Mouse (Mus musculus) heart, postnatal 0 days (tissue): ENCODE data around the gene Xylt1. TPM values are rescaled to one million over a fixed set of nuclear protein-coding genes. Genes with fewer than 3 reads are reported as not detected.

Experiments
- ATAC-seq: fragments of 200-750 bp; cut with Nextera tagmentation; 2 replicates; pipeline ENCODE4 v1.8.0; 2017; ENCODE audit warnings: low read depth, moderate number of reproducible peaks, moderate library complexity; ENCODE audit not compliant: insufficient read depth
- DNase-seq: peaks from one replicate; pipeline ENCODE4 v3.0.0-alpha.2; 2016; ENCODE audit warnings: low spot score
- H3K27ac ChIP-seq: fragments of 300-500 bp; sonication (generic); 2 replicates; pipeline ENCODE4 v1.5.1; 2014; ENCODE audit warnings: low read depth, mild to moderate bottlenecking
- H3K27me3 ChIP-seq: fragments of 300-500 bp; sonication (generic); 2 replicates; pipeline ENCODE4 v1.6.1; 2014; ENCODE audit warnings: low read length, mixed read lengths; ENCODE audit not compliant: control insufficient read depth, insufficient read depth
- H3K36me3 ChIP-seq: fragments of 300-500 bp; sonication (generic); replicated peaks from 2 replicates; pipeline ENCODE4 v1.6.1; 2014; ENCODE audit warnings: low read length, mixed read lengths; ENCODE audit not compliant: control insufficient read depth, insufficient read depth
- H3K4me1 ChIP-seq: fragments of 300-500 bp; sonication (generic); 2 replicates; pipeline ENCODE4 v1.6.1; 2014; ENCODE audit warnings: antibody characterized with exemption; ENCODE audit not compliant: control insufficient read depth, insufficient read depth
- H3K4me2 ChIP-seq: fragments of 300-500 bp; sonication (generic); 2 replicates; pipeline ENCODE4 v1.6.1; 2014; ENCODE audit warnings: low read depth, mild to moderate bottlenecking, low read length, moderate library complexity
- H3K4me3 ChIP-seq: fragments of 300-500 bp; sonication (generic); 2 replicates; pipeline ENCODE4 v1.5.1; 2014; ENCODE audit warnings: low read depth, low read length
- H3K9ac ChIP-seq: fragments of 300-500 bp; sonication (generic); replicated peaks from 2 replicates; pipeline ENCODE4 v1.6.1; 2014; ENCODE audit warnings: low read depth, low read length, mixed read lengths
- H3K9me3 ChIP-seq: fragments of 300-500 bp; sonication (generic); replicated peaks from 2 replicates; pipeline ENCODE4 v1.6.1; 2016; ENCODE audit warnings: low read length; ENCODE audit not compliant: control insufficient read depth
- CTCF ChIP-seq: IDR thresholded peaks from 2 replicates; pipeline ENCODE4 v1.5.1; 2016; ENCODE audit warnings: antibody characterized with exemption, control low read depth, low read depth
- EP300 ChIP-seq: IDR thresholded peaks from 2 replicates; pipeline ENCODE4 v1.6.1; 2016; ENCODE audit warnings: antibody characterized with exemption, low read depth
- WGBS: fragments of 180-500 bp; shearing (Covaris S2); extraction: QIAGEN DNeasy Blood & Tissue Kit; methylation state at CpG from one replicate; pipeline ENCODE4 v1.1.7; 2014; 5-methylcytosine and 5-hydroxymethylcytosine counted together
- polyA plus RNA-seq: library from polyadenylated mRNA; unstranded; fragments of >200 nt; fragmentation: Nextera tagmentation; extraction: Ambion mirVana; gene quantifications from 2 replicates; pipeline ENCODE4 v1.2.1, GENCODE M21; 2015
- total RNA-seq: library from RNA; depleted of rRNA; stranded (reverse); fragments of >200 nt; gene quantifications from 2 replicates; pipeline ENCODE4 v1.2.3, GENCODE M21; 2014; ENCODE audit warnings: low replicate concordance

The Xylt1 gene
- total and polyA plus RNA-seq, 2 experiments from 2014 or later = 0.36 to 8.9 TPM

DNA sequence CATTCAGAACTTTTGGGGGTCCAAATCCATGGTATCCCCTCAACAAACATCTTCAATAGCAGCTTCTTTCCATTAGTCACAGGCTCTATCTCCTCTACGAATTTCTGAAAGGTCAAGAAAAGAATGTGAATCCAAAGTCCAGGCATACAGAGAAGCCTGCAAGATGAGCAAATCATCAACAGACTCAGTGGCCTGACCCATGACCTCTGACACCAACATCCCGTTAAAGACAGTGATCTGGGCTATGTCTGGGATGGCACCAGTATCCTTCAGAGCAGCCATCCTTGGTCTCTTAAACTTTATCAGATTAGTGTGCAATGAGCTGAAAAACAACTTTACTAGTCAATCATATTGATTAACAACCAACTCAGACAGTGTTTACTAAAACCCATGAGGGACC lies 163.3 kb downstream of the Xylt1 start:
- ATAC-seq (no peak), DNase-seq (no peak)
- no peaks in the 10 kb centered on the region for H3K27me3 ChIP-seq
- no peak overlapping the region for H3K4me2 ChIP-seq
- no peaks in the 10 kb centered on the region for H3K9me3 ChIP-seq
- H3K4me3 ChIP-seq = no peak overlapping the region
- H3K36me3 ChIP-seq = no peaks in the 10 kb centered on the region
- no peak for TF ChIP-seq CTCF
- no peak for TF ChIP-seq EP300
- H3K4me1 ChIP-seq = no peaks in the 10 kb centered on the region; the same call in 1 of the 2 replicates
- H3K9ac ChIP-seq = no peak overlapping the region
- no peak overlapping the region for H3K27ac ChIP-seq
- WGBS = 55% methylated on average over 2 of the region's 2 CpGs

DNA sequence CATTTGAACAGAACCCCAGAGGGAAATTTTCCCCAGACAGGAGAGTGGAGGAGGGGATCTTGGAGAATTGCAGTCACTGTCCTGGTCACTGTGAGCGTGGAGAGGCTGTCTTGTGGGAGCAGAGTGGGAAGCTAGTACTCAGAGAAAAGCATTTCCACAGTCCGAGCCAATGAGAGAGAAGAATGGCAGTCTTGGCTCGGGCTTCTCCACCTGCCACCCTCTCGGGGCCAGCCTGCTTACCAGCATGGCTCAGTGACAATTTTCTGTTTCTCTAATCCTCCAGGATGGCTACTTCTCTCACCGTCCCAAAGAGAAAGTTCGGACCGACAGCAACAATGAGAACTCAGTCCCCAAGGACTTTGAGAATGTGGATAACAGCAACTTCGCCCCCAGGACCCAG lies 167.5 kb downstream of the Xylt1 start:
- no peak for ATAC-seq
- Histone ChIP-seq H3K4me3 (no peak overlapping the region), H3K4me1 (0 out of 2 replicates have a peak, but pooled peaks cover 5% of the 10 kb centered on the region), H3K9me3 (no peaks in the 10 kb centered on the region), H3K27ac (no peak overlapping the region), H3K27me3 (no peaks in the 10 kb centered on the region), H3K36me3 (no peaks in the 10 kb centered on the region), H3K9ac (no peak overlapping the region), H3K4me2 (no peak overlapping the region)
- no peak for DNase-seq
- WGBS = 74% methylated on average over 8 of the region's 8 CpGs
- TF ChIP-seq CTCF (no peak), EP300 (no peak)

DNA sequence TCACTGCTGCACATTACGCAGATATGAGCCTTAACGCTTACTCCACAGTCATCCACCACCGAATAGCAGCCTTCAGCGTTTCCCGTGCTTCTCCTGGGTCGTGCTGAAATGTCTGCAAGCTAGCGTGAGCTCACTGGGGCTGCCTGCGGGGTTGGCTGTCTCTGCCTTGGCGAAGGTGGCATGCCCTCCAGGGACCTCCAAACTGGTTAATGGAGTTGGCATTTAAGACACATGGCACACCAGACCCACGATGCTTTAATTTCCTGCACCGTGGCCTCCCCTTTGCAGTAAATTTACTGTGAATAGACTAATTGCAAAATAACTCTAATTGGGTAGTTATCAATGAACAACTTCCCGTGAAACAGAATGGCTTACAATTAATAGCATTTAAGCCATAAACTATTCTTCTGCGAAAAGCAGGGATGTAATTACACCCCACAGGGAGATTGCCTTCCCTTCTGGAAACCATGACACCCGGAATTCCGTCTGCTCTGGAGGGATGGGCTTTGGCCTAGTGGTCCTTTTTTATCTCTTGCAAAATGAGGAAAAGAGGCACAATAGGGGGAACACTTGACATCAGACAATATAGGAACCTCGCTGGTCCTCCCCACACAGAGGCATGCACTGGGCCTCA lies 170.3 kb downstream of the Xylt1 start:
- Histone ChIP-seq H3K4me3 (no peak overlapping the region), H3K9me3 (no peaks in the 10 kb centered on the region), H3K4me1 (peaks cover 12% of the 10 kb centered on the region), H3K27me3 (no peaks in the 10 kb centered on the region), H3K27ac (no peak overlapping the region), H3K36me3 (no peaks in the 10 kb centered on the region), H3K4me2 (no peak overlapping the region), H3K9ac (no peak overlapping the region)
- TF ChIP-seq EP300 = no peak
- TF ChIP-seq CTCF = no peak
- WGBS = 83% methylated on average over 16 of the region's 16 CpGs
- DNase-seq (no peak), ATAC-seq (no peak)

DNA sequence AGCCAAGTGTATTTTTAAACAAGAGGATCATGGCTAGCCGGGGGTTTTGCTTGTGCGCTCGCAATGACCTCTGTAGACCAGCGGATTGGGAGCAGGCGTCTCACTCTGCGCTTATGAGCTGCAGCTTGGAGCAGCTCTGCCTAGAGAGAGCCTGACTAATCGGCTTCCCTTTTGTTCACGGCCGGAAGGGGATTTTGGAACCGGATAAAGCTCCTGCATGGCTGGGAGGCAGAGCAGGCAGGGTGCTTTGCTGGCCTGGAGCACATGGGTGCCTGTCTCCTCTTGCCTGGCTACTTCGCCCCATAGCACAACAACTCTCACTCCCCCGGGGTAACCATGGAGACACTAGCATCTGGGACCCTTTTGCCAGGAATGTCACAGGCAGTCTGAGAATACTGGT lies 172.4 kb downstream of the Xylt1 start:
- Histone ChIP-seq H3K27me3 (no peaks in the 10 kb centered on the region), H3K27ac (no peak overlapping the region), H3K4me1 (peaks cover 16% of the 10 kb centered on the region), H3K9me3 (no peaks in the 10 kb centered on the region), H3K4me2 (no peak overlapping the region), H3K36me3 (no peaks in the 10 kb centered on the region), H3K9ac (no peak overlapping the region), H3K4me3 (no peak overlapping the region)
- 30% methylated on average over 12 of the region's 12 CpGs for WGBS
- ATAC-seq = 0 out of 2 replicates have a peak, but pooled peaks have one; percentile 33
- peak; percentile 13 for DNase-seq
- TF ChIP-seq CTCF (no peak), EP300 (no peak)

DNA sequence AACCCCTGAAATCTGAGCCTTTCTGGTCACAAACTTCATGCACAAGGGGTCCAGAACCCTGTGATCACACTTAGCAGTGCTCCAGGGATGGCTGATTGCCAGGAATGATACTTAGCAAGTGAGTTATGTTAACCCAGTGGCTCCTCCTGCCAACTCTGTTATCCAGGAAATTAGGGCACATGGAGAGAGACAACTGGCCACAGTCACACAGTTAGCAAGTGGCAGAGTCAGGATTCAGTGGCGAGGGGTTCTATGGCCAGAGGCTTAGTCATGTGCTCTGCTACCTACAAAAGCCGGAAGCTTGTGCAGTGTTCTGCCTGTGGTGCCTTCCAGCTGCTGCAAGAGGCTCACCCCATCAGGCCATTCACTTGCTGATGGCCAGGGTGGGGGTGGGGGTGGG lies 175.0 kb downstream of the Xylt1 start:
- WGBS = 23% methylated on average over 2 of the region's 2 CpGs
- no peaks in the 10 kb centered on the region for H3K36me3 ChIP-seq
- H3K4me3 ChIP-seq = no peak overlapping the region
- DNase-seq (no peak), ATAC-seq (peak; percentile 39)
- no peak overlapping the region for H3K27ac ChIP-seq
- peaks cover 16% of the 10 kb centered on the region for H3K4me1 ChIP-seq
- no peaks in the 10 kb centered on the region for H3K9me3 ChIP-seq
- H3K9ac ChIP-seq = no peak overlapping the region
- no peaks in the 10 kb centered on the region for H3K27me3 ChIP-seq
- H3K4me2 ChIP-seq = no peak overlapping the region
- no peak for TF ChIP-seq EP300
- TF ChIP-seq CTCF = no peak

DNA sequence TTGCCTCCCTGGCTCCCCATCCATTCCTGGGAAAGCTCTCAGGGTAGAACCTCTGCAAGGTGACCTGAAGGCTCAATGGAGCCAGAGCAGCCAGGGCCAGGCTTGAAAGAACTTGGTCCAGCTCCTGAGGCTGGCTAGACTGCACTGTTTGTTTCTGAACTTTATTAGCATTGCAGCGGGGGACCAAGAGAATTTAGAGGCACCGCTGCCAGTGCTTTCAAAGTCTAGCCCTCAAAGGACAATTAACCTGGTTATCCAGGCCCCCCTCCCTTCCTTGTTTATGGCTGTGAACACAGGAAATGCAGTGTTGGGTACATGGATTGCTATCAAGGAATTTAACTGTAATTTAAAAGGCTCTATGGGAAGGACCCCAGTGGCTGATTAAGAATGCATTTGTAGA lies 177.4 kb downstream of the Xylt1 start:
- DNase-seq (no peak), ATAC-seq (no peak)
- 93% methylated on average over 2 of the region's 2 CpGs for WGBS
- Histone ChIP-seq H3K27me3 (no peaks in the 10 kb centered on the region), H3K27ac (no peak overlapping the region), H3K36me3 (no peaks in the 10 kb centered on the region), H3K9me3 (no peaks in the 10 kb centered on the region), H3K4me1 (peaks cover 12% of the 10 kb centered on the region), H3K9ac (no peak overlapping the region), H3K4me2 (no peak overlapping the region), H3K4me3 (no peak overlapping the region)
- TF ChIP-seq CTCF = no peak
- no peak for TF ChIP-seq EP300
